Mouse (Mus musculus) bone marrow macrophage, adult 2 months (primary cell): ENCODE measurements around the gene Pepd. TPM values are rescaled to one million over a fixed set of nuclear protein-coding genes. Genes with fewer than 3 reads are reported as not detected.

ENCODE experiments used
- H3K27ac ChIP-seq: 2 replicates; pipeline ENCODE4 v1.5.1; 2012; ENCODE audit warnings: low read depth, low read length; ENCODE audit not compliant: insufficient read depth
- H3K4me1 ChIP-seq: 2 replicates; pipeline ENCODE4 v1.6.1; 2012; ENCODE audit warnings: low read length; ENCODE audit not compliant: control insufficient read depth, insufficient read depth
- H3K4me3 ChIP-seq: 2 replicates; pipeline ENCODE4 v1.5.1; 2012; ENCODE audit warnings: mild to moderate bottlenecking, low read length, moderate library complexity; ENCODE audit not compliant: insufficient read depth
- CTCF ChIP-seq: IDR thresholded peaks from 2 replicates; pipeline ENCODE4 v1.5.1; 2012; ENCODE audit warnings: low read depth, mild to moderate bottlenecking, low read length, moderate library complexity
- POLR2A ChIP-seq: IDR thresholded peaks from 2 replicates; pipeline ENCODE4 v1.6.1; 2012; ENCODE audit warnings: mild to moderate bottlenecking, low read depth, low read length, borderline replicate concordance
- polyA plus RNA-seq: library from polyadenylated mRNA; stranded (reverse); fragments of >200 nt; gene quantifications from 2 replicates; pipeline ENCODE4 v1.2.4, GENCODE M21; 2012; ENCODE audit not compliant: missing spikeins, insufficient read depth, insufficient read length

Pepd gene
- polyA plus RNA-seq, 1 experiment, result 59.6 TPM

GRCm38 (mm10) chr7:34929614-34930262, 17.6 kb downstream of the Pepd start:
- no peak overlapping the region for H3K4me3 ChIP-seq
- H3K27ac ChIP-seq, result no peak overlapping the region
- no peaks in the 10 kb centered on the region for H3K4me1 ChIP-seq
- TF ChIP-seq POLR2A (no peak), CTCF (no peak)

GRCm38 (mm10) chr7:34930263-34930757, 18.1 kb downstream of the Pepd start:
- H3K27ac ChIP-seq, result no peak overlapping the region
- H3K4me3 ChIP-seq, result no peak overlapping the region
- no peaks in the 10 kb centered on the region for H3K4me1 ChIP-seq
- no peak for TF ChIP-seq CTCF
- TF ChIP-seq POLR2A, result no peak

- TF ChIP-seq CTCF (no peak), POLR2A (no peak)
- no peak overlapping the region for H3K27ac ChIP-seq
- no peak overlapping the region for H3K4me3 ChIP-seq
- H3K4me1 ChIP-seq, result no peaks in the 10 kb centered on the region
Measured at GRCm38 (mm10) chr7:34932631-34933030, 20.5 kb downstream of the Pepd start.

GRCm38 (mm10) chr7:34933142-34933541, 21.0 kb downstream of the Pepd start:
- TF ChIP-seq CTCF (no peak), POLR2A (no peak)
- H3K4me3 ChIP-seq, result no peak overlapping the region
- H3K4me1 ChIP-seq, result no peaks in the 10 kb centered on the region
- H3K27ac ChIP-seq, result no peak overlapping the region

- Histone ChIP-seq H3K27ac (no peak overlapping the region), H3K4me1 (no peaks in the 10 kb centered on the region), H3K4me3 (no peak overlapping the region)
- no peak for TF ChIP-seq CTCF
- no peak for TF ChIP-seq POLR2A
Measured at GRCm38 (mm10) chr7:34936347-34936746, 24.2 kb downstream of the Pepd start.

GRCm38 (mm10) chr7:34938636-34939261, 26.6 kb downstream of the Pepd start:
- Histone ChIP-seq H3K4me3 (no peak overlapping the region), H3K4me1 (no peaks in the 10 kb centered on the region), H3K27ac (no peak overlapping the region)
- no peak for TF ChIP-seq CTCF
- TF ChIP-seq POLR2A, result no peak

GRCm38 (mm10) chr7:34939262-34939951, 27.2 kb downstream of the Pepd start:
- no peak overlapping the region for H3K27ac ChIP-seq
- no peaks in the 10 kb centered on the region for H3K4me1 ChIP-seq
- no peak overlapping the region for H3K4me3 ChIP-seq
- no peak for TF ChIP-seq CTCF
- TF ChIP-seq POLR2A, result no peak

- H3K27ac ChIP-seq, result no peak overlapping the region
- no peak overlapping the region for H3K4me3 ChIP-seq
- no peaks in the 10 kb centered on the region for H3K4me1 ChIP-seq
- TF ChIP-seq CTCF (no peak), POLR2A (no peak)
Measured at GRCm38 (mm10) chr7:34939952-34940312, 27.8 kb downstream of the Pepd start.

- H3K4me1 ChIP-seq, result no peaks in the 10 kb centered on the region
- H3K27ac ChIP-seq, result no peak overlapping the region
- H3K4me3 ChIP-seq, result no peak overlapping the region
- TF ChIP-seq CTCF (no peak), POLR2A (no peak)
Measured at GRCm38 (mm10) chr7:34943581-34944123, 31.5 kb downstream of the Pepd start.
